Comparison of ENCODE assay signal across 8 mouse cellular contexts in the genomic region with DNA sequence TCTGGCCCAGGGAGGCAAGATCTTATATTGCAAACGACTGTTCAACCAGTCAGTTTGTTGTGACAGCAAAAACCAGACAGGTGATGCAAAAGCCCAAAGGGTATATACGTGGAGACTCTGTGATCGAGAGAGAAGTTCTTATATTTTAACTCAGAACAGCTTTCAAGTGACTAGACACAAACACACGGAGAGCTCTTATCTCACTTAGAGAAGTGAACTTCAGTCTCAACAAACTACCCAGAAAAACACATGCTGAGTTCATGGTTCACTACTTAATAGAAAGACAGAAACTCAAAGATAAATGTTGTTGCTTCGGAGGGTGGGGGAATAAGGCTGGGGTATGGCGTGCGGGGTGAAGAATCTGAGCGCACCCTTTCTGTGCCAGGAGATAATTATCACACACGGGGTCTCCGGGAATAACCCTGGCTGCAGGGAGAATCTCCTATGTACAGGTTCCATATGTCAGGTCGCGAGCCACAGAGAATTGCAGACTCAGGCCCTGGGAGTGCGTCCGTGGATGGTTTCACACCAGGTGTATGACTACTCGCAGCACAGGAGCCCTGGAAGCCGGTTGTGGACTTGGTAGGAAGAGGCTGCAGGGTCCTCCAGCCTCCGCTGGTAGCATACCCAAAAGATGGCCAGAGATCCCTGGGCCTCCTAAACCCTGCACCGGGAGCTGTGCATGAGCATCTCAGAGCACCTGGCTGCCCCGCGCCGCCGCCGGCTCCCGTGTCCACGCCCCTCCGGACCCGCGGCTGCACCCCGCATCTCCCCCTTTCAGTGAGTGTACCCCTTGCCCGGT. TPM values are rescaled to one million over a fixed set of nuclear protein-coding genes. Genes with fewer than 3 reads are reported as not detected.
DNase-seq lines count a peak whose midpoint lies in the region; ATAC-seq and TF ChIP-seq lines count a peak whose summit lies in the region.

No protein-coding gene starts in this region.

- H3K36me3 ChIP-seq in thymus, adult 2 months (ENCODE audit: control insufficient read depth, insufficient read depth, low read length): no peaks in the 10 kb centered on the region
- peaks cover 16% of the 10 kb centered on the region for H3K36me3 ChIP-seq in limb, embryonic 12.5 days
- H3K36me3 ChIP-seq in stomach, embryonic 16.5 days (ENCODE audit: control insufficient read depth, insufficient read depth, low read length): no peaks in the 10 kb centered on the region

- H3K9me3 ChIP-seq in limb, embryonic 12.5 days: no peaks in the 10 kb centered on the region
- H3K9me3 ChIP-seq in stomach, embryonic 16.5 days (replicated peaks; ENCODE audit: control insufficient read depth, low read length): no peaks in the 10 kb centered on the region

- peak overlapping the region; percentile 73 for H3K4me2 ChIP-seq in limb, embryonic 12.5 days
- H3K4me2 ChIP-seq in stomach, embryonic 16.5 days (ENCODE audit: low read depth, low read length): peak overlapping the region; percentile 95

- TF ChIP-seq CTCF in thymus, adult 2 months (IDR thresholded peaks at IDR 0.05; ENCODE audit: borderline replicate concordance, control insufficient read depth, extremely low read depth, insufficient read depth, low read length, poor library complexity): 0 out of 2 replicates have a peak, but pooled peaks have one; percentile 1

- DNase-seq in embryo, embryonic 10.5 days (ENCODE audit: low spot score): peak; percentile 18
- DNase-seq in embryo, embryonic 10 days (ENCODE audit: low spot score): no peak
- no peak for DNase-seq in thymus, adult 2 months
- DNase-seq in thymus, adult 18-20 months: no peak
- DNase-seq in left cerebral cortex, adult 9 months (ENCODE audit: low spot score in 2 of 2): no peak
- DNase-seq in layer of hippocampus, postnatal 36 days: no peak

- TF ChIP-seq POLR2A in thymus, adult 2 months (IDR thresholded peaks at IDR 0.05; ENCODE audit: control insufficient read depth, extremely low read depth, insufficient read depth, low read length, poor library complexity): no peak

- 5% methylated on average over 30 of the region's 30 CpGs for WGBS in thymus, adult 2 months
- 5% methylated on average over 30 of the region's 30 CpGs for WGBS in limb, embryonic 12.5 days
- WGBS in stomach, embryonic 16.5 days: 2% methylated on average over 29 of the region's 30 CpGs

- H3K4me3 ChIP-seq in thymus, adult 2 months (ENCODE audit: control insufficient read depth, insufficient read depth, low read length): peak overlapping the region; percentile 90
- peak overlapping the region; percentile 81 for H3K4me3 ChIP-seq in limb, embryonic 12.5 days (replicated peaks)
- H3K4me3 ChIP-seq in stomach, embryonic 16.5 days (replicated peaks; ENCODE audit: low read length): peak overlapping the region; percentile 91

- peak; percentile 69 for ATAC-seq in limb, embryonic 12.5 days (ENCODE audit: insufficient number of reproducible peaks, insufficient read depth, low FRiP score, low TSS enrichment, low read depth)
- no peak; the same call in 1 of the 2 replicates for ATAC-seq in stomach, embryonic 16.5 days (ENCODE audit: insufficient read depth, low FRiP score)

- no peak overlapping the region for H3K27ac ChIP-seq in thymus, adult 2 months (ENCODE audit: control insufficient read depth, insufficient read depth, low read length)
- peak overlapping the region; percentile 53; the same call in 1 of the 2 replicates for H3K27ac ChIP-seq in limb, embryonic 12.5 days
- peak overlapping the region; percentile 54; the same call in 1 of the 2 replicates for H3K27ac ChIP-seq in stomach, embryonic 16.5 days (ENCODE audit: low read length)

- H3K4me1 ChIP-seq in thymus, adult 2 months (replicated peaks; ENCODE audit: control insufficient read depth, insufficient read depth, low read length): peaks cover 4% of the 10 kb centered on the region; the same call in 1 of the 2 replicates
- H3K4me1 ChIP-seq in limb, embryonic 12.5 days (replicated peaks): peaks cover 14% of the 10 kb centered on the region
- H3K4me1 ChIP-seq in stomach, embryonic 16.5 days (ENCODE audit: control insufficient read depth, insufficient read depth, low read length): 0 out of 2 replicates have a peak, but pooled peaks cover 7% of the 10 kb centered on the region

- H3K27me3 ChIP-seq in thymus, adult 2 months (ENCODE audit: control insufficient read depth, insufficient read depth, low read length): no peaks in the 10 kb centered on the region
- no peaks in the 10 kb centered on the region; the same call in 1 of the 2 replicates for H3K27me3 ChIP-seq in limb, embryonic 12.5 days
- H3K27me3 ChIP-seq in stomach, embryonic 16.5 days (ENCODE audit: control insufficient read depth, insufficient read depth, low read length): no peaks in the 10 kb centered on the region

- peak overlapping the region; percentile 72 for H3K9ac ChIP-seq in limb, embryonic 12.5 days (replicated peaks)
- H3K9ac ChIP-seq in stomach, embryonic 16.5 days (ENCODE audit: low read length): peak overlapping the region; percentile 83

RNA-seq across cellular contexts. Expression of a gene that starts 0.6 kb away (rescaled TPM):
- polyA plus RNA-seq in thymus, adult 2 months (2012; rRNA removed): 37.9 and 40.5 TPM in 2 replicates
- polyA plus RNA-seq in limb, embryonic 12.5 days (2016; fragmentation: Nextera tagmentation; extraction: Ambion mirVana): 83.2 and 86.5 TPM in 2 replicates
- 109 and 110 TPM in 2 replicates for polyA plus RNA-seq in stomach, embryonic 16.5 days (2015; fragmentation: Nextera tagmentation; extraction: Ambion mirVana)
- total RNA-seq in layer of hippocampus, postnatal 36 days (2021): 10 to 100 TPM; 22.8 to 23.0 TPM

RNA-seq across cellular contexts. Expression of a gene that starts 24.3 kb away (rescaled TPM):
- polyA plus RNA-seq in thymus, adult 2 months (2012; rRNA removed): 10.7 and 13.8 TPM in 2 replicates
- 12.6 and 13.6 TPM in 2 replicates for polyA plus RNA-seq in limb, embryonic 12.5 days (2016; fragmentation: Nextera tagmentation; extraction: Ambion mirVana)
- polyA plus RNA-seq in stomach, embryonic 16.5 days (2015; fragmentation: Nextera tagmentation; extraction: Ambion mirVana): 9.2 and 9.4 TPM in 2 replicates
- 10 to 100 TPM; 14.4 to 17.1 TPM for total RNA-seq in layer of hippocampus, postnatal 36 days (2021)

RNA-seq across cellular contexts. Expression of a gene that starts 24.5 kb away (rescaled TPM):
- 8.5 and 11.2 TPM in 2 replicates for polyA plus RNA-seq in thymus, adult 2 months (2012; rRNA removed)
- polyA plus RNA-seq in limb, embryonic 12.5 days (2016; fragmentation: Nextera tagmentation; extraction: Ambion mirVana): 5.4 and 6.5 TPM in 2 replicates
- polyA plus RNA-seq in stomach, embryonic 16.5 days (2015; fragmentation: Nextera tagmentation; extraction: Ambion mirVana): 14.0 and 16.2 TPM in 2 replicates
- total RNA-seq in layer of hippocampus, postnatal 36 days (2021): 10 to 100 TPM; 17.6 to 20.4 TPM
